Mouse (Mus musculus) left cerebral cortex, postnatal 10 days (tissue): ENCODE data around the gene Nde1. TPM values are rescaled to one million over a fixed set of nuclear protein-coding genes. Genes with fewer than 3 reads are reported as not detected.
A peak's percentile ranks its signal among the peaks of the same experiment; 100 is the strongest.

ENCODE experiments used
- microRNA-seq: library from miRNA; unstranded; fragments of <30 nt; microRNA quantifications from one replicate; pipeline ENCODE4 v1.2.0, GENCODE M21; 2022
- total RNA-seq, 2 experiments: library from RNA; stranded (reverse); gene quantifications; 2 replicates each; pipeline ENCODE4 v1.2.3; 2021

The Nde1 gene
- total RNA-seq, 2 experiments from 2014 or later, result 13.2 to 17.0 TPM

Small RNA genes within 50 kb of the gene (microRNA-seq; reads per million reads assigned to microRNA genes)
- gene Gm27671, result not detected
- gene Mir484, result 2,984 reads per million, percentile 87 among the genes with 10 or more reads in this experiment

Other genes starting within 250 kb of the Nde1 start
- gene 2900011O08Rik, start 176.7 kb upstream of the Nde1 start, total RNA-seq, result 100 to 1,000 TPM; 292 to 312 TPM
- 1 to 10 TPM in 1 of 2 experiments, under 1 TPM in 1; 0.75 to 2.5 TPM for gene Ifitm7, start 176.4 kb upstream of the Nde1 start, total RNA-seq
- 10 to 100 TPM; 44.1 to 44.2 TPM for gene Marf1, start 76 bp downstream of the Nde1 start, total RNA-seq
- 1 to 10 TPM; 3.0 to 4.2 TPM for gene Myh11, start 128.1 kb downstream of the Nde1 start, total RNA-seq
- 10 to 100 TPM; 54.4 to 60.7 TPM for gene Fopnl, start 154.1 kb downstream of the Nde1 start, total RNA-seq
- gene Abcc1, start 198.3 kb downstream of the Nde1 start, total RNA-seq, result 10 to 100 TPM; 17.3 to 19.6 TPM